Comparison of ENCODE assay signal across 16 mouse cellular contexts in the genomic region with DNA sequence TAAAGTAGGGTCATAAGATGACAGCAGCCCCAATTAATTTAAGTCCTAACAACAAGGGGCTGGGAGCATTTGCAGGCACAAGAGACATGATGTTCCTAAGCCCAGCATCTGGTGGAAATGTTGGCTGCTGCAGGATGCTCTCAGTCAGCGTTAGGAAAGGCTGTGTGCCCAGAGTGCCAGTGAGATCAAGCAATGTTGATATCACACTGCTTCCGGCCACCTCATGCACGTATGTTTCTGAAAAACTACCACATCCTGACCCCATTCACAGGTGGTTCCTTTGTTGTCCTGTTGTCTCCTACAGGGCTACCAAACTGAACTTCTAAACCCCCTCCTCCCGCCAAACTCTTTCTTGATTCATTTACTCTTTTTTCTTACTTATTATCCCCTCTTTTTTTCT. TPM values are rescaled to one million over a fixed set of nuclear protein-coding genes. Genes with fewer than 3 reads are reported as not detected.
A peak's percentile ranks its signal among the peaks of the same experiment; 100 is the strongest.
DNase-seq lines count a peak whose midpoint lies in the region; ATAC-seq lines count a peak whose summit lies in the region.
"Had no signal": no experiment of that assay in that cellular context is flagged by ENCODE, and none has a peak within 500 bp of the region (broad histone marks: within the 10 kb centered on the region; RNA-seq: fewer than 3 reads in every experiment).

No protein-coding gene starts in this region.

- DNase-seq in kidney, adult 8-10 months, result no peak
- DNase-seq in CD4-positive, CD25-positive, alpha-beta regulatory T cell, adult 2 months (ENCODE audit: low read depth, low spot score), result peak; percentile 82
- peak; percentile 68 to 88 for DNase-seq in thymus, adult 18-20 months
- no peak for DNase-seq in urinary bladder, postnatal 36 days (ENCODE audit: low spot score in 2 of 2)
- DNase-seq in testis, postnatal 14 days (ENCODE audit: low spot score), result no peak
- DNase-seq: adrenal gland, postnatal 25 days; gastrocnemius, postnatal 36 days; heart, postnatal 36 days; lung, postnatal 36 days had no signal

- WGBS in kidney, embryonic 15.5 days, result 51% methylated on average over 4 of the region's 4 CpGs
- 63% methylated on average over 4 of the region's 4 CpGs for WGBS in kidney, embryonic 16.5 days

- H3K4me2 ChIP-seq in kidney, embryonic 15.5 days, result no peak overlapping the region
- no peak overlapping the region for H3K4me2 ChIP-seq in kidney, embryonic 16.5 days (replicated peaks; ENCODE audit: low read depth, low read length)
- H3K4me2 ChIP-seq: embryonic facial prominence, embryonic 15.5 days; intestine, embryonic 15.5 days; liver, embryonic 12.5 days had no signal

- H3K4me1 ChIP-seq in kidney, embryonic 15.5 days, result no peaks in the 10 kb centered on the region
- no peaks in the 10 kb centered on the region for H3K4me1 ChIP-seq in kidney, embryonic 16.5 days (ENCODE audit: insufficient read depth, low read length)
- H3K4me1 ChIP-seq: embryonic facial prominence, embryonic 15.5 days; intestine, embryonic 15.5 days had no signal

- H3K27me3 ChIP-seq in kidney, embryonic 15.5 days, result no peaks in the 10 kb centered on the region
- no peaks in the 10 kb centered on the region for H3K27me3 ChIP-seq in kidney, embryonic 16.5 days (ENCODE audit: insufficient read depth, low read length)
- H3K27me3 ChIP-seq: embryonic facial prominence, embryonic 15.5 days; intestine, embryonic 15.5 days; liver, embryonic 12.5 days had no signal

- no peak overlapping the region for H3K4me3 ChIP-seq in kidney, embryonic 15.5 days (replicated peaks)
- no peak overlapping the region for H3K4me3 ChIP-seq in kidney, embryonic 16.5 days (ENCODE audit: low read length)
- H3K4me3 ChIP-seq: embryonic facial prominence, embryonic 15.5 days; intestine, embryonic 15.5 days; liver, embryonic 12.5 days had no signal

- no peak overlapping the region for H3K9ac ChIP-seq in kidney, embryonic 15.5 days
- no peak overlapping the region for H3K9ac ChIP-seq in kidney, embryonic 16.5 days (replicated peaks; ENCODE audit: low read length)
- H3K9ac ChIP-seq: embryonic facial prominence, embryonic 15.5 days; intestine, embryonic 15.5 days; liver, embryonic 12.5 days had no signal

- H3K9me3 ChIP-seq in kidney, embryonic 15.5 days (replicated peaks), result no peaks in the 10 kb centered on the region
- no peaks in the 10 kb centered on the region for H3K9me3 ChIP-seq in kidney, embryonic 16.5 days (ENCODE audit: low read length)
- H3K9me3 ChIP-seq: embryonic facial prominence, embryonic 15.5 days; intestine, embryonic 15.5 days; liver, embryonic 12.5 days had no signal

- no peak overlapping the region for H3K27ac ChIP-seq in kidney, embryonic 15.5 days
- no peak overlapping the region for H3K27ac ChIP-seq in kidney, embryonic 16.5 days (ENCODE audit: low read length)
- H3K27ac ChIP-seq: embryonic facial prominence, embryonic 15.5 days; intestine, embryonic 15.5 days; liver, embryonic 12.5 days had no signal

- H3K36me3 ChIP-seq in kidney, embryonic 15.5 days, result no peaks in the 10 kb centered on the region
- H3K36me3 ChIP-seq in kidney, embryonic 16.5 days (ENCODE audit: insufficient read depth, low read length), result no peaks in the 10 kb centered on the region
- H3K36me3 ChIP-seq: embryonic facial prominence, embryonic 15.5 days; intestine, embryonic 15.5 days; liver, embryonic 12.5 days had no signal

- peak; percentile 27; the same call in 1 of the 2 replicates for ATAC-seq in kidney, embryonic 15.5 days (replicated peaks; ENCODE audit: low FRiP score)
- ATAC-seq in hematopoietic stem cell, adult 5-6 weeks (replicated peaks in 1 of 2; ENCODE audit: insufficient read depth in 1 of 2, low FRiP score in 2 of 2, low TSS enrichment in 1 of 2, low read depth in 1 of 2, poor library complexity in 2 of 2, severe bottlenecking in 2 of 2), result peak; percentile 98 to 99
- no peak for ATAC-seq in kidney, embryonic 16.5 days (ENCODE audit: low FRiP score, low TSS enrichment)
- ATAC-seq: forebrain, embryonic 16.5 days; intestine, embryonic 15.5 days; liver, embryonic 12.5 days had no signal

RNA-seq across cellular contexts. Expression of a gene that starts 25.7 kb away (rescaled TPM):
- polyA plus RNA-seq in kidney, embryonic 15.5 days (2015; fragmentation: Nextera tagmentation; extraction: Ambion mirVana), result 4.2 and 6.3 TPM in 2 replicates
- 38.0 and 82.2 TPM in 2 replicates for total RNA-seq in hematopoietic stem cell, adult 5-6 weeks (2017)
- polyA plus RNA-seq in kidney, embryonic 16.5 days (2015; fragmentation: Nextera tagmentation; extraction: Ambion mirVana), result 3.2 and 4.6 TPM in 2 replicates

Comparison
In these comparisons a context has a peak if more than half of its experiments do, and no peak if none do; other contexts are left out.
1. DNase-seq: peak in CD4-positive, CD25-positive, alpha-beta regulatory T cell, adult 2 months (single experiment) and thymus, adult 18-20 months (2 of 2); none in kidney, adult 8-10 months (0 of 2), urinary bladder, postnatal 36 days (0 of 2) and testis, postnatal 14 days (single experiment).